Mouse (Mus musculus) stomach, postnatal 0 days (tissue): Measurements from ENCODE around the gene 1110017D15Rik.
"Not testable (repeated sequence)": the region's sequence is repeated elsewhere in the genome, so short reads cannot be mapped to it uniquely, and the experiment has no call there.

Experiments used
- CTCF ChIP-seq: IDR thresholded peaks from 2 replicates; pipeline ENCODE4 v1.5.1; 2016; ENCODE audit warnings: antibody characterized with exemption, low read depth, mild to moderate bottlenecking, moderate library complexity
- EP300 ChIP-seq: optimal IDR thresholded peaks from 2 replicates; pipeline ENCODE3; 2016; ENCODE audit warnings: antibody characterized with exemption

DNA sequence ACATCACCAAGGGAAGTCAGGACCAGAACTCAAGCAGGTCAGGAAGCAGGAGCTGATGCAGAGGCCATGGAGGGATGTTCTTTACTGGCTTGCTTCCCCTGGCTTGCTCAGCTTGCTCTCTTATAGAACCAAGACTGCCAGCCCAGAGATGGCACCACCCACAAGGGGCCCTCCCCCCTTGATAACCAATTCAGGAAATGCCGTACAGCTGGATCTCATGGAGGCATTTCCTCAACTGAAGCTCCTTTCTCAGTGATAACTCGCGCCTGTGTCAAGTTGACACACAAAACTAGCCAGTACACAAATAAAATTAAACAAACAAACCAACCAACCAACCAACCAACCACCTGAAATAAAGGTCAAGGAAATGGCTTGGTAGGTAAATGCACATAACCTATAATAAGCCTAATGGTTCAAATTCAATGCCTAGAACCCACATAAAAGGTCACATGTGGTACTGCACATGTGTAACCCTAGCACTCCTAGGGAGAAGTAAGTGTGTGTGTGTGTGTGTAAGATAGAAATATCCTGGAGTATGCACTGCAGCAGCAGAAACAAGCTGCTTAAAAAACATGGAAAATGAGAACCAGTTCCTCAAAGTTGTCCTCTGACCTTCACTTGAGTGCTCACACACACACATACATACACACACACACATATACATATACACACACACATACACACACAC lies 53.9 kb downstream of the 1110017D15Rik start:
- TF ChIP-seq CTCF, EP300: not testable (repeated sequence)
